Mouse (Mus musculus) ES-E14 (cell line): ENCODE results near the gene Psmb8.

Experiments
- MAFK ChIP-seq: IDR thresholded peaks from 2 replicates; pipeline ENCODE4 v1.6.1; 2014; ENCODE audit warnings: mild to moderate bottlenecking, low read depth, low read length, inconsistent platforms; ENCODE audit not compliant: insufficient read depth
- ZNF384 ChIP-seq: IDR thresholded peaks from 2 replicates; pipeline ENCODE4 v1.6.1; 2012; ENCODE audit warnings: low read depth, low read length, inconsistent platforms

DNA sequence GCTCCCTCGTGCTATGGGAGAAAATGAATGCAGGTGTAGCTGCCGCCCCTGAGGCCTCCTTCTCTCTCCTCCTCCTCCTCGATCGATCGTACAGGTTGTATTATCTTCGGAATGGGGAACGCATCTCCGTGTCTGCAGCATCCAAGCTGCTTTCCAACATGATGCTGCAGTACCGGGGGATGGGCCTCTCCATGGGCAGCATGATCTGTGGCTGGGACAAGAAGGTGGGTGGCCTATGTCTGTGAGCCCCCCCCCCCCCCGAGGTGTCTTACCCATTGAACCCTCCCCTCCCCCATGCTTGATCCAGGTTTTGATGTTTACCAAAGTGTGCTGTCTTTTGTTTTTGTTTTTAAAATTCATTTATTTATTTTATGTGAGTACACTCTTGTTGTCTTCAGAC, 2.5 kb downstream of the Psmb8 start:
- TF ChIP-seq MAFK (no peak), ZNF384 (no peak)
